Mouse (Mus musculus) limb, embryonic 12.5 days (tissue): ENCODE results near the gene Prox1. TPM values are rescaled to one million over a fixed set of nuclear protein-coding genes. Genes with fewer than 3 reads are reported as not detected.

Experiments used
- ATAC-seq: fragments of 200-750 bp; cut with Nextera tagmentation; 2 replicates; pipeline ENCODE4 v1.8.0; 2017; ENCODE audit warnings: low read depth, moderate TSS enrichment; ENCODE audit not compliant: insufficient number of reproducible peaks, insufficient read depth, low FRiP score, low TSS enrichment
- H3K27ac ChIP-seq: fragments of 300-500 bp; sonication (generic); 2 replicates; pipeline ENCODE4 v1.5.1; 2016; ENCODE audit warnings: mild to moderate bottlenecking, moderate library complexity
- H3K27me3 ChIP-seq: fragments of 300-500 bp; sonication (generic); 2 replicates; pipeline ENCODE4 v1.6.1; 2016; ENCODE audit warnings: mild to moderate bottlenecking, moderate library complexity
- H3K36me3 ChIP-seq: fragments of 300-500 bp; sonication (generic); 2 replicates; pipeline ENCODE4 v1.6.1; 2016; ENCODE audit warnings: mild to moderate bottlenecking, moderate library complexity
- H3K4me1 ChIP-seq: fragments of 300-500 bp; sonication (generic); replicated peaks from 2 replicates; pipeline ENCODE4 v1.6.1; 2016
- H3K4me2 ChIP-seq: fragments of 300-500 bp; sonication (generic); 2 replicates; pipeline ENCODE4 v1.6.1; 2016; ENCODE audit warnings: mild to moderate bottlenecking, moderate library complexity
- H3K4me3 ChIP-seq: fragments of 300-500 bp; sonication (generic); replicated peaks from 2 replicates; pipeline ENCODE4 v1.5.1; 2016; ENCODE audit warnings: mild to moderate bottlenecking
- H3K9ac ChIP-seq: fragments of 300-500 bp; sonication (generic); replicated peaks from 2 replicates; pipeline ENCODE4 v1.6.1; 2016; ENCODE audit warnings: mild to moderate bottlenecking, moderate library complexity
- H3K9me3 ChIP-seq: fragments of 300-500 bp; sonication (generic); 2 replicates; pipeline ENCODE4 v1.6.1; 2016; ENCODE audit warnings: mild to moderate bottlenecking, moderate library complexity
- WGBS: fragments of 180-500 bp; shearing (Covaris S2); methylation state at CpG from one replicate; pipeline ENCODE4 v1.1.7; 2016; 5-methylcytosine and 5-hydroxymethylcytosine counted together
- polyA plus RNA-seq: library from polyadenylated mRNA; unstranded; fragments of >200 nt; fragmentation: Nextera tagmentation; extraction: Ambion mirVana; gene quantifications from 2 replicates; pipeline ENCODE4 v1.2.1, GENCODE M21; 2016

Gene Prox1
- polyA plus RNA-seq, 1 experiment from 2014 or later: 2.7 TPM

GRCm38 (mm10) chr1:190124961-190125739, 45.4 kb downstream of the Prox1 start:
- Histone ChIP-seq H3K4me2 (no peak overlapping the region), H3K36me3 (no peaks in the 10 kb centered on the region), H3K27ac (no peak overlapping the region), H3K9me3 (no peaks in the 10 kb centered on the region), H3K9ac (no peak overlapping the region), H3K4me1 (peaks cover 12% of the 10 kb centered on the region; the same call in 1 of the 2 replicates), H3K4me3 (no peak overlapping the region), H3K27me3 (peaks cover 13% of the 10 kb centered on the region)
- WGBS: 83% methylated on average over 14 of the region's 14 CpGs
- ATAC-seq: no peak

GRCm38 (mm10) chr1:190123404-190123803, 47.1 kb downstream of the Prox1 start:
- Histone ChIP-seq H3K27me3 (peaks cover 13% of the 10 kb centered on the region), H3K4me1 (peaks cover 12% of the 10 kb centered on the region; the same call in 1 of the 2 replicates), H3K36me3 (no peaks in the 10 kb centered on the region), H3K4me3 (no peak overlapping the region), H3K9ac (no peak overlapping the region), H3K27ac (no peak overlapping the region), H3K9me3 (no peaks in the 10 kb centered on the region), H3K4me2 (no peak overlapping the region)
- WGBS: 92% methylated on average over 13 of the region's 13 CpGs
- ATAC-seq: no peak

DNA sequence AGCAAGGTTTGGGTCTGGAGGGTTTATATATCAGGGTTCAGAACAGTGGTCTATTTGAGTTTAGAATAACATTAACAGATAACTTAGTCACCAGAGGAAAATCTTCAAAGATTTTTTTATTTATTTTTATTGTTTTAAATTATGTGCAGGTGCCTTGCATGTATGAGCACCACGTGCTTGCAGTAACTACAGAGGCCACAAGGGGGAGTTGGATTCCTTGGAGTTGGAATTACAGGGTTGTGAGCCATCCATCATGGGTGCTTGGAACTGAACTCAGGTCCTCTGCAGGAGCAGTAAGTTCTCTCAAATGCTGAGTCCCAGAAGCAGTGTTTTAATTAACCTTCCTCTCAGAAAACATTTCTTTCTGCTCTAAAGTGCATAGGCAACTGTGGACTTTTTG, 54.5 kb downstream of the Prox1 start:
- WGBS: 87% methylated on average over 1 of the region's 1 CpGs
- H3K4me2 ChIP-seq: no peak overlapping the region

GRCm38 (mm10) chr1:190111741-190112140, 58.8 kb downstream of the Prox1 start:
- H3K9me3 ChIP-seq: peaks cover 6% of the 10 kb centered on the region; the same call in 1 of the 2 replicates
- 81% methylated on average over 6 of the region's 6 CpGs for WGBS
- H3K4me2 ChIP-seq: no peak overlapping the region
- H3K4me3 ChIP-seq: no peak overlapping the region
- no peaks in the 10 kb centered on the region for H3K27me3 ChIP-seq
- no peaks in the 10 kb centered on the region for H3K36me3 ChIP-seq
- H3K9ac ChIP-seq: no peak overlapping the region
- no peak overlapping the region for H3K27ac ChIP-seq
- no peak for ATAC-seq
- no peaks in the 10 kb centered on the region for H3K4me1 ChIP-seq

More for the DNA sequence above, 54.5 kb downstream of the Prox1 start:
- no peak overlapping the region for H3K4me3 ChIP-seq
- no peak overlapping the region for H3K9ac ChIP-seq
- no peaks in the 10 kb centered on the region for H3K36me3 ChIP-seq
- ATAC-seq: no peak
- no peaks in the 10 kb centered on the region for H3K4me1 ChIP-seq
- H3K27ac ChIP-seq: no peak overlapping the region
- H3K27me3 ChIP-seq: no peaks in the 10 kb centered on the region
- peaks cover 6% of the 10 kb centered on the region; the same call in 1 of the 2 replicates for H3K9me3 ChIP-seq

DNA sequence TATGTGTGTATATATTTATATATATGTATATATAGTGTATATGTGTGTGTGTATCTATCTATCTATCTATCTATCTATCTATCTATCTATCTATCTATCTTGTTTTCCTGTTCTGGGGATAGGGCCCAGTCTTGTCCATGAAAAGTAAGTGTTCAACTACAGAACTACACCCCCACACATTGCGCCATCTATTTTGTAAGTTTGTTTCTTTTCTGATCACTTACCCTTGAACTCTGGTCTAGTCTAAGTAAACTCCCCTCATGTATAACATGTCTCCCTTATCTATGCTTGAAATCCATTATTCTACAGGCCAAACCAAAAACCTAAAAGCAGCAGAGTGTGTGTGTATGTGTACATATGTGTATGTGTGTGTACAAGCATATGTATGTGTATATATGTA, 62.9 kb downstream of the Prox1 start:
- H3K36me3 ChIP-seq: no peaks in the 10 kb centered on the region
- no peak for ATAC-seq
- H3K4me3 ChIP-seq: no peak overlapping the region
- no peaks in the 10 kb centered on the region for H3K27me3 ChIP-seq
- no peaks in the 10 kb centered on the region for H3K9me3 ChIP-seq
- no peak overlapping the region for H3K27ac ChIP-seq
- 95% methylated on average over 1 of the region's 1 CpGs for WGBS
- no peak overlapping the region for H3K4me2 ChIP-seq
- no peaks in the 10 kb centered on the region for H3K4me1 ChIP-seq
- no peak overlapping the region for H3K9ac ChIP-seq

GRCm38 (mm10) chr1:190106674-190107420, 63.7 kb downstream of the Prox1 start:
- Histone ChIP-seq H3K4me2 (no peak overlapping the region), H3K27ac (no peak overlapping the region), H3K4me1 (no peaks in the 10 kb centered on the region), H3K9me3 (no peaks in the 10 kb centered on the region), H3K9ac (no peak overlapping the region), H3K4me3 (no peak overlapping the region), H3K36me3 (no peaks in the 10 kb centered on the region), H3K27me3 (no peaks in the 10 kb centered on the region)
- no peak for ATAC-seq
- 78% methylated on average over 16 of the region's 16 CpGs for WGBS

DNA sequence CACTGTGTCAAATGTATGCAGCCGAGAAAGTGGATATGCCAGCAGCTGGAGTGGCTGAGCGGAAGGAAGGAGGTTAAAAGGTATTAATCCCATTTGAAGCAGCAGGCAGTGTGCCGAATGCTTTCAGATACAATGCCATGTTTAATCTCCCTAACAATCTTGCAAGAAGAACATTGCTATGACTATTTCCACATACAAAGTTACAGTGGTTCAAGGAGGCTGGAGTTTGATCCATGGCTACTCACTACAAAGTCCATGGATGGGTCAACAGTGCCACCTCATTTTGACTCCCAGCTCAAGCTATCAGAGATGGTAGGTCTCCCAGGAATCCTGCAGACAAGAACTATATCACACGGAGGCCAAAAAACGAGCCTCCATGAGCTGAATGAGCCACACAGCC, 64.5 kb downstream of the Prox1 start:
- H3K27ac ChIP-seq: no peak overlapping the region
- no peak for ATAC-seq
- H3K27me3 ChIP-seq: no peaks in the 10 kb centered on the region
- no peaks in the 10 kb centered on the region for H3K4me1 ChIP-seq
- H3K9me3 ChIP-seq: no peaks in the 10 kb centered on the region
- H3K4me3 ChIP-seq: no peak overlapping the region
- 81% methylated on average over 5 of the region's 5 CpGs for WGBS
- H3K9ac ChIP-seq: no peak overlapping the region
- no peaks in the 10 kb centered on the region for H3K36me3 ChIP-seq
- H3K4me2 ChIP-seq: no peak overlapping the region

DNA sequence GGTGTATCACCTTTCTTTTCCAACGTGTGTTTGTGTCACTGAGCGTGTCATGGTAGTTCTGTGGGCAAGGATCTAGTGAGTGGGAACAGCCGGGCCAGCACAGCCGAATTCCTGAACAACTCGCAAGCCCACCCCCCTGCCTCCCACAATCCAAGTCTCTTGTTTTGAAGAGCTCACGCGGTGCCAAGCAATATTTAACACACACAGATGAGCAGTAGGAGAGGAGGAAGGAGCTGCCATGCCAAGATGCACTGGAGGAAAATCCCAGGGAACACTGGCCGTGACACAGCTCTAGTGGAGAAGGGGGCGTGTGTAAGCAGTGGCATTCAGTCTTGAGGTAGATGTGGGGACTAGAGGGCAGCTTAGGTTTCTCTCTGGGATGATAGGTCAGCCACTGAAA, 77.2 kb downstream of the Prox1 start:
- H3K27me3 ChIP-seq: peaks cover 5% of the 10 kb centered on the region; the same call in 1 of the 2 replicates
- no peak for ATAC-seq
- 85% methylated on average over 9 of the region's 9 CpGs for WGBS
- no peak overlapping the region for H3K27ac ChIP-seq
- no peaks in the 10 kb centered on the region for H3K4me1 ChIP-seq
- no peak overlapping the region for H3K4me2 ChIP-seq
- H3K4me3 ChIP-seq: no peak overlapping the region
- no peaks in the 10 kb centered on the region for H3K9me3 ChIP-seq
- no peaks in the 10 kb centered on the region for H3K36me3 ChIP-seq
- no peak overlapping the region for H3K9ac ChIP-seq

DNA sequence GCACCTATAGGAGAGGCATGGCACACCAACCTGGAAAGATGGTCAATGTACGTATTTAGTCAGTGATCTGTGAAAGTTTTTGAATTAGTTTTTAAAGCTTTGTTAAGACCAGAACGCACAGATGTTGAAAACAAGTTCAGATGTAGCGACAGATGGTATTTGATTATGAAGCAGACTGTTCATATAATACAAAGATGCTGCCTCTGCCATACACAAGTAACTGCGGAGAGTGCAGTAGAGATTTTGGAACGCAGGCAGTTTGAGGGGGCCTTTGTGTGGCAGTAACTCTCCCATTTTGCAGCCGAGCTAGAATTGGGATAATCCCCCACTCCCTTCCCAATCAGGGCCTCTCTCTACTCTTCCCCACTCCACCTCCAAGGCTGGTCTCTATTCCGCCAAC, 78.4 kb downstream of the Prox1 start:
- Histone ChIP-seq H3K9me3 (no peaks in the 10 kb centered on the region), H3K27me3 (peaks cover 5% of the 10 kb centered on the region; the same call in 1 of the 2 replicates), H3K4me2 (no peak overlapping the region), H3K4me3 (no peak overlapping the region), H3K27ac (no peak overlapping the region), H3K9ac (no peak overlapping the region), H3K4me1 (no peaks in the 10 kb centered on the region), H3K36me3 (no peaks in the 10 kb centered on the region)
- 85% methylated on average over 7 of the region's 7 CpGs for WGBS
- ATAC-seq: no peak

DNA sequence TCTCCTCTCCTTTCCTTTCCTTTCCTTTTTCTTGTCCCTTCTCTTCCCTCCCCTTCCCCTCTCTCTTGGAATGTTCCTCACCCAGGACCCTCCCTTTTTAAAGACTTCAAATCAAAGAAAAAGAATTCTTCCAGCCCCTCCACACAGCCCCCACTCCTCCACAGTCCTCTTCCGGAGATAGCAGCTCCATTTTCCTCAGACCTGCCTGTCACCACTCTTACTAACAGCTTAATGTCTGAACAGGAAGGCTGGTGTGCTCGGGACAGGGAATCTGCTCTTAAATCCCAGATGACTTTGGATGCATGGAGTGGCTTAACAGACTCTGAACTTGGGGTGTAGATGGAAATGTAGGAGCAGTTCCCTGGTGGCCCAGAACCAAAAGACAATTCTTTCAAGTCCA, 81.6 kb downstream of the Prox1 start:
- Histone ChIP-seq H3K4me1 (no peaks in the 10 kb centered on the region), H3K9ac (no peak overlapping the region), H3K27me3 (peaks cover 8% of the 10 kb centered on the region; the same call in 1 of the 2 replicates), H3K9me3 (no peaks in the 10 kb centered on the region), H3K4me3 (no peak overlapping the region), H3K4me2 (no peak overlapping the region), H3K36me3 (no peaks in the 10 kb centered on the region), H3K27ac (no peak overlapping the region)
- WGBS: 42% methylated on average over 2 of the region's 2 CpGs
- ATAC-seq: no peak

GRCm38 (mm10) chr1:190085703-190086102, 84.8 kb downstream of the Prox1 start:
- 87% methylated on average over 7 of the region's 7 CpGs for WGBS
- no peaks in the 10 kb centered on the region for H3K9me3 ChIP-seq

More at GRCm38 (mm10) chr1:190085703-190086102, 84.8 kb downstream of the Prox1 start:
- no peak overlapping the region for H3K4me3 ChIP-seq
- no peak overlapping the region for H3K4me2 ChIP-seq
- H3K27ac ChIP-seq: no peak overlapping the region
- H3K27me3 ChIP-seq: peaks cover 3% of the 10 kb centered on the region; the same call in 1 of the 2 replicates
- H3K36me3 ChIP-seq: no peaks in the 10 kb centered on the region
- no peak for ATAC-seq
- H3K4me1 ChIP-seq: peaks cover 5% of the 10 kb centered on the region; the same call in 1 of the 2 replicates
- H3K9ac ChIP-seq: no peak overlapping the region
